Comparison of ENCODE assay signal across 8 mouse cellular contexts in the genomic region with DNA sequence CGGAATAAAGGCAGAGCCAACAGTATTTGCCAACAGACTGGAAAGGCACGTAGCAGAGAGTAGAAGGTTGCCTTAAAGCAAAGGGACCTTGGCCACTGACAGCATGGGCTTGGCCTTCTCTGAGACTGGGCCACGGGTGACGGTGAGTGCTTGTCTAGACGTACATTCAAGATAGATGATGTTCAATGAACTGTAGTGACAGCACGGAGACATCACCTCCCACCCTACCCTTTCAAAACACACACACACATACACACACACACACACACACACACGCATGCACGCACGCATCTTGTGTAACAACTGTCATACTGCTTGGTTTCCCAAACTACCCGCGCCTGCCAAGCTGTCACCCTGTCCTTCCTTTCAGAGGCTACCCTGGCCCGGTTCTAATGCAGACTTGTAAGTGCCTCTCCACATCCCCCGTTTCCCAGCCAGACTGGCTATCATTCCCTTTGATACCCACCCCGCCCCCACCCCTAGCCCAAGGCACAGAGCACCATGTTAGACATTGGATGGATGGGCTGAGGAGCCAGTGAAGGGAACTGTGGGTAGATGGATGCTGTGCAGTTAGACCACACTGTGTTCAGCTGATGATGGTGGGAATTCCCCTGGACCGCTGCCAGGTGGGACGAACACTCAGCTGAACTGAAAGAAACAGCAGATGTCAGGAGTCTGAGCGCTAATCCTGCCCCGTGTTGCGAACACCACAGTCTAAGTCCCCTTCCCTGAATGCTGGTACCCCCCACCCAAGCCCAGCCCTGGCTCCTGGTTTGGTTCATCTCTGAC.
DNase-seq lines count a peak whose midpoint lies in the region; ATAC-seq lines count a peak whose summit lies in the region.

No protein-coding gene starts in this region.

- peak; percentile 85 for ATAC-seq in midbrain, embryonic 12.5 days (ENCODE audit: low FRiP score, low read depth)
- no peak for ATAC-seq in erythroblast, adult 5-6 weeks (replicated peaks; ENCODE audit: low FRiP score, poor library complexity, severe bottlenecking)

- H3K4me2 ChIP-seq in midbrain, embryonic 12.5 days (replicated peaks) = no peak overlapping the region

- H3K4me1 ChIP-seq in midbrain, embryonic 12.5 days = peaks cover 28% of the 10 kb centered on the region

- no peaks in the 10 kb centered on the region for H3K9me3 ChIP-seq in midbrain, embryonic 12.5 days

- H3K4me3 ChIP-seq in midbrain, embryonic 12.5 days = no peak overlapping the region

- WGBS in midbrain, embryonic 12.5 days = 77% methylated on average over 19 of the region's 19 CpGs

- no peak overlapping the region for H3K9ac ChIP-seq in midbrain, embryonic 12.5 days (replicated peaks)

- DNase-seq in cerebellum, postnatal 14 days = peak; percentile 79 to 91
- DNase-seq in cerebellum, adult 9-10 months = no peak
- DNase-seq in right cerebral cortex, adult 18-20 months = peak; percentile 32
- DNase-seq in right cerebral cortex, postnatal 25 days = no peak
- peak; percentile 42 to 57 for DNase-seq in heart, adult 9 months (ENCODE audit: low spot score in 2 of 2)
- peak; percentile 84 for DNase-seq in kidney, postnatal 10 days

- H3K27ac ChIP-seq in midbrain, embryonic 12.5 days (replicated peaks) = peak overlapping the region; percentile 58

- H3K27me3 ChIP-seq in midbrain, embryonic 12.5 days = no peaks in the 10 kb centered on the region

- H3K36me3 ChIP-seq in midbrain, embryonic 12.5 days = no peaks in the 10 kb centered on the region

Comparison
In these comparisons a context has a peak if more than half of its experiments do, and no peak if none do; other contexts are left out.
1. DNase-seq: peak in cerebellum, postnatal 14 days (2 of 2), right cerebral cortex, adult 18-20 months (single experiment), heart, adult 9 months (2 of 2) and kidney, postnatal 10 days (single experiment); none in cerebellum, adult 9-10 months (single experiment) and right cerebral cortex, postnatal 25 days (single experiment).